Mouse (Mus musculus): ENCODE results near the gene Galnt9. TPM values are rescaled to one million over a fixed set of nuclear protein-coding genes. Genes with fewer than 3 reads are reported as not detected.
A peak's percentile ranks its signal among the peaks of the same experiment; 100 is the strongest.

Galnt9 gene
- not detected for total RNA-seq (2021)

GRCm38 (mm10) chr5:110543951-110544690 lies at the start of gene Galnt9:
Galnt9 (plus strand) TSS chr5:110544355.
- peak; percentile 29 to 43 for DNase-seq
- intact Hi-C loops (cut with DNase I), result no loop called here

- intact Hi-C loops (cut with DNase I), result no loop called here
- no peak for DNase-seq
Observed at GRCm38 (mm10) chr5:110494396-110494795, 49.8 kb upstream of the Galnt9 start.

- intact Hi-C loops (cut with DNase I), result no loop called here
- no peak for DNase-seq
Observed at GRCm38 (mm10) chr5:110495051-110495450, 49.1 kb upstream of the Galnt9 start.

- DNase-seq, result peak; percentile 29 to 35
- intact Hi-C loops (cut with DNase I), result no loop called here
Observed at GRCm38 (mm10) chr5:110497556-110497955, 46.6 kb upstream of the Galnt9 start.

GRCm38 (mm10) chr5:110498071-110498470 lies 46.1 kb upstream of the Galnt9 start:
- no peak for DNase-seq
- intact Hi-C loops (cut with DNase I), result no loop called here

GRCm38 (mm10) chr5:110500233-110500632 lies 43.9 kb upstream of the Galnt9 start:
- no peak for DNase-seq
- intact Hi-C loops (cut with DNase I), result no loop called here

- intact Hi-C loops (cut with DNase I), result no loop called here
- no peak for DNase-seq
Observed at GRCm38 (mm10) chr5:110503361-110503760, 40.8 kb upstream of the Galnt9 start.

- DNase-seq, result no peak
- intact Hi-C loops (cut with DNase I), result no loop called here
Observed at GRCm38 (mm10) chr5:110505611-110506294, 38.4 kb upstream of the Galnt9 start.

GRCm38 (mm10) chr5:110506295-110506616 lies 37.9 kb upstream of the Galnt9 start:
- intact Hi-C loops (cut with DNase I), result no loop called here
- no peak for DNase-seq

GRCm38 (mm10) chr5:110506856-110507255 lies 37.3 kb upstream of the Galnt9 start:
- DNase-seq, result no peak
- intact Hi-C loops (cut with DNase I), result no loop called here

GRCm38 (mm10) chr5:110507943-110508342 lies 36.2 kb upstream of the Galnt9 start:
- intact Hi-C loops (cut with DNase I), result no loop called here
- no peak for DNase-seq

GRCm38 (mm10) chr5:110510357-110510756 lies 33.8 kb upstream of the Galnt9 start:
- intact Hi-C loops (cut with DNase I), result no loop called here
- DNase-seq, result no peak

GRCm38 (mm10) chr5:110513791-110514190 lies 30.4 kb upstream of the Galnt9 start:
- intact Hi-C loops (cut with DNase I), result no loop called here
- no peak for DNase-seq

- no peak for DNase-seq
- intact Hi-C loops (cut with DNase I), result no loop called here
Observed at GRCm38 (mm10) chr5:110514694-110515093, 29.5 kb upstream of the Galnt9 start.

GRCm38 (mm10) chr5:110516390-110516789 lies 27.8 kb upstream of the Galnt9 start:
- DNase-seq, result no peak
- intact Hi-C loops (cut with DNase I), result no loop called here

- intact Hi-C loops (cut with DNase I), result no loop called here
- no peak for DNase-seq
Observed at GRCm38 (mm10) chr5:110518086-110518783, 25.9 kb upstream of the Galnt9 start.

GRCm38 (mm10) chr5:110520974-110521373 lies 23.2 kb upstream of the Galnt9 start:
- no peak for DNase-seq
- intact Hi-C loops (cut with DNase I), result no loop called here

GRCm38 (mm10) chr5:110521822-110522221 lies 22.3 kb upstream of the Galnt9 start:
- DNase-seq, result no peak
- intact Hi-C loops (cut with DNase I), result no loop called here

- no peak for DNase-seq
- intact Hi-C loops (cut with DNase I), result no loop called here
Observed at GRCm38 (mm10) chr5:110523296-110523695, 20.9 kb upstream of the Galnt9 start.

GRCm38 (mm10) chr5:110525701-110526100 lies 18.5 kb upstream of the Galnt9 start:
- no peak for DNase-seq
- intact Hi-C loops (cut with DNase I), result no loop called here

- intact Hi-C loops (cut with DNase I), result no loop called here
- DNase-seq, result no peak
Observed at GRCm38 (mm10) chr5:110526556-110526955, 17.6 kb upstream of the Galnt9 start.

GRCm38 (mm10) chr5:110531091-110531490 lies 13.1 kb upstream of the Galnt9 start:
- intact Hi-C loops (cut with DNase I), result no loop called here
- no peak for DNase-seq
